7 mouse cellular contexts compared by ENCODE assay signal in the genomic region with DNA sequence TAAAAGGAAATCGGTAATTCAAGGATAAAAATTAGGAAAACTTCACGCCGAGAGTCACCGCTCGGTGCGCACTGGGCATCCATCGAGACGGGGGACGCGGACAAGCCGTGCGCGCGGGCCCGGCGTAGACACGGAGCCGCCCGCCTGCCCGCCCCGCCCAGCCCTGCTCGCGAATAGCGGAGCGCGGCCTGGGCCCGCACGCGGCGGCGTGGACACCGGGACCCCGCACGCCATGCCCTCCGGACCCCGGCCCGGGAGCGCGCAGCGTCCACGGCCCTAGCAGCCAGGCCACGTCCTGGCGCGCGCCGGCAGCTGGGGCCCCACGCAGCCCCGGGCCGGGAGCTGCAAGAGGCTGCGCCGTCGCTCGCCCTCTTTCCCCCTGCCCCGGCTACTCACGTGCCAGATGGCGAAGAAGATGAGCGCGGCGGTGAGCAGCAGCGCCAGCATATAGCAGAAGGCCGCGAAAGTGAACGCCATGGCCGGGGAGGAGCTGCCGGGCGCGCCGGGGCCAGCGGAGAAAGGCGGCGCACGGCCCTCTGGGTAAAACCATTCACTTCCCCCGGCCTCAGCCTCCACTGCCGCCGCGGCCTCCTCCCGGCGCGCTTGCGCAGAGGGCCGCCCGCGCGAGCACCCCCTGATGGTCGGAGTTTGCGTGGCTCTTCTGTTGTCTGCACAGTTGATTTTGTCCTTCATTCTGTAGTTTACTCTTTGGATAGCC. TPM values are rescaled to one million over a fixed set of nuclear protein-coding genes. Genes with fewer than 3 reads are reported as not detected.
DNase-seq lines count a peak whose midpoint lies in the region; ATAC-seq lines count a peak whose summit lies in the region.

TSS of gene Cnih1 (minus strand) at position 625 of the 718 bp plus-strand sequence.

- DNase-seq in adrenal gland, adult 2 months: peak; percentile 95
- DNase-seq in embryo, embryonic 11.5 days (ENCODE audit: low read depth, low spot score): peak; percentile 80
- DNase-seq in gastrocnemius, postnatal 4 days (ENCODE audit: low spot score in 2 of 2): peak; percentile 89
- DNase-seq in left cerebral cortex, postnatal 36 days (ENCODE audit: low spot score in 2 of 2): peak; percentile 87 to 90
- peak; percentile 99 for DNase-seq in midbrain, embryonic 11.5 days (ENCODE audit: low spot score, missing footprints)
- DNase-seq in skeletal muscle tissue, adult 2 months (ENCODE audit: low read depth, low spot score): peak; percentile 81

- peak within 1 kb of the TSS; percentile 98 for H3K27ac ChIP-seq in intestine, embryonic 16.5 days (ENCODE audit: low read length)
- H3K27ac ChIP-seq in midbrain, embryonic 11.5 days (ENCODE audit: low read depth, low read length): peak within 1 kb of the TSS; percentile 96

- H3K4me2 ChIP-seq in intestine, embryonic 16.5 days (ENCODE audit: low read depth, low read length): peak within 1 kb of the TSS; percentile 69
- peak within 1 kb of the TSS; percentile 61 for H3K4me2 ChIP-seq in midbrain, embryonic 11.5 days

- WGBS in intestine, embryonic 16.5 days: 0% methylated on average over 76 of the region's 86 CpGs
- WGBS in midbrain, embryonic 11.5 days: under 1% methylated on average over 71 of the region's 86 CpGs

- H3K9ac ChIP-seq in intestine, embryonic 16.5 days (ENCODE audit: low read depth, low read length): peak within 1 kb of the TSS; percentile 97
- H3K9ac ChIP-seq in midbrain, embryonic 11.5 days (ENCODE audit: low read length): peak within 1 kb of the TSS; percentile 98

- H3K36me3 ChIP-seq in intestine, embryonic 16.5 days (ENCODE audit: control insufficient read depth, insufficient read depth, low read length): no peaks in the 10 kb centered on the region
- no peaks in the 10 kb centered on the region for H3K36me3 ChIP-seq in midbrain, embryonic 11.5 days (ENCODE audit: control insufficient read depth, insufficient read depth, low read length)

- ATAC-seq in intestine, embryonic 16.5 days: peak; percentile 96
- ATAC-seq in midbrain, embryonic 11.5 days (ENCODE audit: low FRiP score): peak; percentile 97

- intact Hi-C loops in left cerebral cortex, postnatal 36 days (cut with DNase I): no loop called here

- peaks cover 7% of the 10 kb centered on the region for H3K4me1 ChIP-seq in intestine, embryonic 16.5 days (ENCODE audit: control insufficient read depth, insufficient read depth, low read length)
- H3K4me1 ChIP-seq in midbrain, embryonic 11.5 days (ENCODE audit: control insufficient read depth, insufficient read depth, low read length): peaks cover 7% of the 10 kb centered on the region

- H3K9me3 ChIP-seq in intestine, embryonic 16.5 days (ENCODE audit: control insufficient read depth, low read length): no peaks in the 10 kb centered on the region
- no peaks in the 10 kb centered on the region for H3K9me3 ChIP-seq in midbrain, embryonic 11.5 days (ENCODE audit: control insufficient read depth, low read length)

- H3K4me3 ChIP-seq in intestine, embryonic 16.5 days (ENCODE audit: low read length): peak within 1 kb of the TSS; percentile 95
- peak within 1 kb of the TSS; percentile 90 for H3K4me3 ChIP-seq in midbrain, embryonic 11.5 days (ENCODE audit: low read depth, low read length)

- no peaks in the 10 kb centered on the region for H3K27me3 ChIP-seq in intestine, embryonic 16.5 days (replicated peaks; ENCODE audit: control insufficient read depth, insufficient read depth, low read length)
- no peaks in the 10 kb centered on the region for H3K27me3 ChIP-seq in midbrain, embryonic 11.5 days (ENCODE audit: control insufficient read depth, insufficient read depth, low read length)

RNA-seq across cellular contexts. Expression of gene Cnih1, which starts in this region (rescaled TPM):
- total RNA-seq in adrenal gland, adult 2 months (2021): 100 to 1,000 TPM; 116 to 121 TPM
- polyA plus RNA-seq in adrenal gland, adult 2 months (2012; rRNA removed): 163 and 178 TPM in 2 replicates
- total RNA-seq in gastrocnemius, postnatal 4 days (2021): 10 to 100 TPM; 74.7 to 75.5 TPM
- 195 and 204 TPM in 2 replicates for polyA plus RNA-seq in intestine, embryonic 16.5 days (2015; fragmentation: Nextera tagmentation; extraction: Ambion mirVana)
- 10 to 100 TPM; 72.9 to 85.2 TPM for total RNA-seq in left cerebral cortex, postnatal 36 days (2021)
- polyA plus RNA-seq in midbrain, embryonic 11.5 days (2014; fragmentation: Nextera tagmentation; extraction: Ambion mirVana): 229 and 249 TPM in 2 replicates

Comparison
In these comparisons a context has a peak if more than half of its experiments do, and no peak if none do; other contexts are left out.
1. Peak in every context shown above with its lines: DNase-seq, ATAC-seq, H3K4me3 ChIP-seq and H3K27ac ChIP-seq.